Mouse (Mus musculus) left cerebral cortex, postnatal 36 days (tissue): Measurements from ENCODE around the gene Trip6. TPM values are rescaled to one million over a fixed set of nuclear protein-coding genes. Genes with fewer than 3 reads are reported as not detected.
A peak's percentile ranks its signal among the peaks of the same experiment; 100 is the strongest.

ENCODE experiments used
- DNase-seq, 2 experiments: peaks; one replicate each; pipeline ENCODE4 v3.0.0; 2021 to 2022; ENCODE audit warnings: low spot score in 2 of 2, mixed read lengths in 1 of 2
- intact Hi-C: fragments of 180-260 bp; cut with DNase I; formaldehyde crosslinking; loops from one replicate; pipeline ENCODE4 v1.15.1; 2025
- total RNA-seq, 2 experiments: library from RNA; stranded (reverse); gene quantifications; 2 replicates each; pipeline ENCODE4 v1.2.3; 2021

Gene Trip6
- total RNA-seq = 1 to 10 TPM; 3.5 to 5.1 TPM

GRCm38 (mm10) chr5:137314193-137315083 is at the start of gene Trip6:
TSS of gene Trip6 (minus strand) at chr5:137314404.
- DNase-seq = peak; percentile 46 to 61
- intact Hi-C loops = no loop called here

GRCm38 (mm10) chr5:137358382-137358781 is 44.2 kb upstream of the Trip6 start:
- intact Hi-C loops = no loop called here
- no peak for DNase-seq

GRCm38 (mm10) chr5:137354091-137354490 is 39.9 kb upstream of the Trip6 start:
- intact Hi-C loops = no loop called here
- no peak for DNase-seq

GRCm38 (mm10) chr5:137352011-137352975 is 38.1 kb upstream of the Trip6 start:
- DNase-seq = no peak
- intact Hi-C loops = no loop called here

- DNase-seq = no peak
- intact Hi-C loops = no loop called here
These were observed 37.2 kb upstream of the Trip6 start for GRCm38 (mm10) chr5:137351394-137351793.

- intact Hi-C loops = no loop called here
These were observed 36.8 kb upstream of the Trip6 start for GRCm38 (mm10) chr5:137351058-137351380.

GRCm38 (mm10) chr5:137350205-137351057 is 36.2 kb upstream of the Trip6 start:
- no peak for DNase-seq
- intact Hi-C loops = no loop called here

More at GRCm38 (mm10) chr5:137351058-137351380, 36.8 kb upstream of the Trip6 start:
- no peak for DNase-seq

- DNase-seq = peak; percentile 26 to 55
These were observed 35.4 kb upstream of the Trip6 start, which contains the start of gene Ephb4 for GRCm38 (mm10) chr5:137349384-137350204. TSS of gene Ephb4 (plus strand) at chr5:137350109.

GRCm38 (mm10) chr5:137348482-137349383 is 34.5 kb upstream of the Trip6 start:
- DNase-seq = no peak
- intact Hi-C loops = no loop called here

More at GRCm38 (mm10) chr5:137349384-137350204, 35.4 kb upstream of the Trip6 start, which contains the start of gene Ephb4:
- intact Hi-C loops = no loop called here

GRCm38 (mm10) chr5:137347856-137348255 is 33.7 kb upstream of the Trip6 start:
- no peak for DNase-seq
- intact Hi-C loops = no loop called here

GRCm38 (mm10) chr5:137346983-137347382 is 32.8 kb upstream of the Trip6 start:
- intact Hi-C loops = no loop called here
- DNase-seq = no peak

- intact Hi-C loops = no loop called here
- no peak for DNase-seq
These were observed 32.2 kb upstream of the Trip6 start for GRCm38 (mm10) chr5:137346388-137346787.

- DNase-seq = no peak
- intact Hi-C loops = no loop called here
These were observed 31.6 kb upstream of the Trip6 start for GRCm38 (mm10) chr5:137345821-137346220.

GRCm38 (mm10) chr5:137343869-137344268 is 29.7 kb upstream of the Trip6 start:
- intact Hi-C loops = no loop called here
- DNase-seq = no peak

GRCm38 (mm10) chr5:137343412-137343811 is 29.2 kb upstream of the Trip6 start:
- intact Hi-C loops = no loop called here
- no peak for DNase-seq

- intact Hi-C loops = no loop called here
- no peak for DNase-seq
These were observed 28.3 kb upstream of the Trip6 start for GRCm38 (mm10) chr5:137342407-137343012.

GRCm38 (mm10) chr5:137340222-137340621 is 26.0 kb upstream of the Trip6 start:
- intact Hi-C loops = no loop called here
- no peak for DNase-seq
